Mouse (Mus musculus): ENCODE data around the gene Crebbp.
"Not testable (repeated sequence)": the region's sequence is repeated elsewhere in the genome, so short reads cannot be mapped to it uniquely, and the experiment has no call there.

Gene Crebbp

DNA sequence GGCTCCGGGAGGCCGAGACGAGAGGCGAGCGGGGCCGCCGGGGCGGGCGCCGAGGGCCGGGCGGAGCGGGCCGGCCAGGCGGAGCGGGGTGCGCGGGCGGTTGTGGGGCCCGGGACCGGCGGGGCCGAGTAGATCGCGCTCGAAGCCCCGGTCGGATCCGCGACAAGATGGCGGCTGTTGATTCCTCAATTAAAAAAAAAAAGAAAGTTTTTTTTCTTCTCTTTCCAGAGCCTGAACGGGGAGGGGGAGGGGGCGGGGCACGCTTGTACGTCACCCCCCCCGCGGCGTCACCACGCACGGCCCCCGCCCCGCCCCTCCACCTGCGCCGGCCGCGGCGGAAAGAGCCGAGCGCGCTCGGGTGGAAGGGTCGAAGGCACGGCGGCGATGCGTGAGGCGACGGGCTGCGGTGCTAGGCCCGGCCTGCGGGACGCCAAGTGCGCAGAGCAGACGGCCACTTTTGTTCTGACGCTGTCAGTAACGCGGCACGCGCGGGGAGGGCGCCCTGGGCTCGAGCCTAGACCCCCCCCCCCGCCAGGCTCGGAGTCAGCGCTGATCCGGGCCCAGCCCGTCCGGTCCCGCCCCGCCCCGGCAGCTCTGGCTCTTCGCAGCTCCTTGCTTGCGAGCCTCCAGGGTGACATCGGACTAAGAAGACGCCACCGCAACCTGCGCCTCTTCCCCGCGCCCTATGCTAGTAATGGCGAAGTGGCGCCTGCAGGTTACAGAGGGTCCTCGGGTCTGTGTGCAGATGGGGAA lies at the start of gene Crebbp:
Crebbp (minus strand) TSS at position 199 of the 753 bp plus-strand sequence.
- DNase-seq = peak; percentile 89

DNA sequence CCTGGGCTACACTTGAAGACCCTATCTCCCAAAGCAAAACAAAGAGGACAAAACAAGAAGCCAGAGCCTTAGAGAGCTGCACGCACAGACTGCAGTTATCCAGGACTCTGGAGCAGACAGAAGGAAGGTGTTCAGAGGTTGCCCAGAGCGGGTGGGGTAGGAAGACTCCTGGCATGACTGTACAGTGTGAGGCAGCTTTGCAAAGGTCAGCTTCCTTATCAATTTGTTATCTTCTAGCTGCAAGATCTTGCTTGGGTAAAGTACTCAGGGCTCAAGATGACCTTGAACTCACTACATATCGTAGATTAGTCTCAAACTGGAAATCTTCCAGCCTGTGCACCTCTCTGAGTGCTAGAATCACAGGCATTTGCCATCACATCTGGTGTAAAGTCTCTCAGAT lies 49.7 kb upstream of the Crebbp start:
- DNase-seq = no peak

DNA sequence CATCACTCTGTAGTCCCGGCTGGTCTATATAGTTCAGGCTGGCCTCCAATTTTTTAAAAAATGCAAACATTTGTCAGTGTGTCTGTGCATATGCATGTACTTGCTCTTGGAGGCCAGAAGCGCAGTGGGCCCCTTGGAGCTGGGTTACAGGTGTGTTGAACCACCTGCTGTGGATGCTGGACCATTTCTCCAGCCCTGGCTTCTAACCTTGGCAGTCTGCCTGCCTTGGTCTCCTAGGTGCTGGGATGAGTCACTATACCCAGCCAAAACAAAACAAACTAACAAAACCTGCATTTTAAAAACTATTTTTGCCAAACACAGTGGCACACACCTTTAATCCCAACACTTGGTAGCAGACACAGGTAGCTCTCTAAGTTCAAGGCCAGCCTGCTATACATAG lies 43.7 kb upstream of the Crebbp start:
- no peak for DNase-seq

DNA sequence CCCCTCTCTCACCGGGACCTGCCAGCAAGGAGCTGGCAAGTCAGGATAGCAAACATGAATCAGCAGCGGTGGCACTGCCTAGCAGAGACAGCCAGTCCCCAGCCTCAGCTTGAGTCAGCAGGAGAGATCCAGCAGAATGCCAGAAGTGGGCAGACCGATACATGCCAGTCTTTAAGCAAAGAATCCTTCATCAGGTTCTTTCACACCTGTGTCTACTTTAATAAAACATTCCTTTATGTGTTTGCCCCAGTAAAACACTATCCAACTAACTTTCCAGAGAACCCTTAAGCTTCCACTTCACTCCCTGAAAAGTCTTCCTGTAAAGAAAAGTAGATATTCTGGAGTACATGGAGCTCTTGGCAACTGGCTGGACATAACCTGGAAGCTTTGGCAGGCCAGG lies 35.0 kb upstream of the Crebbp start:
- no peak for DNase-seq

DNA sequence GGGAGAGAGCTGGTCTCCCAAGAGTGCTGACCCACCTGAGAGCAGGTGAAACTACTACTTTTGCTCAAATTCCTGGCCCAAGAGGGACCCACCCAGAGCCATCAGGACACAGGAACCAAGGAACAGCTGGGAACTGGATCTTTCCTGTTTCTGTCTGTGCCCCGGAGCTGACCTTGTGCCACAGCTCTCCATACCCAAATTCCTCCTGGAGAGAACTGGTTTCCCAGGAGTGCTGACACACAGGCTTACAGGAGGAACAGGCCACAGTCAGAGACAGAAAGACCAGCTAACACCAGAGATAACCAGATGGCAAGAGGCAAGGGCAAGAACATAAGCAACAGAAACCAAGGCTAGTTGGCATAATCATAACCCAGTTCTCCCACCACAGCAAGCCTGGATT lies 31.4 kb upstream of the Crebbp start:
- DNase-seq = not testable (repeated sequence)

DNA sequence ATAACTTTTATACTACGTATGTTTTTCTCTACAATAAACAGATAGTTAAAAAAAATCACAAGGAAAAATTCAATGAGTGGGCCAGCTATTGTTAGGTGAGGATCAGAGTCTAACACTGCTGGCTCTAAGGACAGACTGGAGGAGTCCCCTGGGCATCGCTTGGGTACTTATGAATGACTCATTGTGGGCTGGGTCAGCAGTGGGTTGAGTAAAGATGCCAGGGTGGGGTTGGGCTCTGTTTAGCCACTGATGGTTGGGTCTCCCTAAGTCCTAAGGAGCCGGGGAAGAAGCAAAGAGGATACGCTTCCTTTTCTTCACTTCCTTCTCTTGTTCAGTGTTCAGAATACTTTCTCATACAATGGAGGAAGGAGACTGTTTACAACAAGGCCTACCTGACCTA lies 22.3 kb upstream of the Crebbp start:
- DNase-seq = no peak

DNA sequence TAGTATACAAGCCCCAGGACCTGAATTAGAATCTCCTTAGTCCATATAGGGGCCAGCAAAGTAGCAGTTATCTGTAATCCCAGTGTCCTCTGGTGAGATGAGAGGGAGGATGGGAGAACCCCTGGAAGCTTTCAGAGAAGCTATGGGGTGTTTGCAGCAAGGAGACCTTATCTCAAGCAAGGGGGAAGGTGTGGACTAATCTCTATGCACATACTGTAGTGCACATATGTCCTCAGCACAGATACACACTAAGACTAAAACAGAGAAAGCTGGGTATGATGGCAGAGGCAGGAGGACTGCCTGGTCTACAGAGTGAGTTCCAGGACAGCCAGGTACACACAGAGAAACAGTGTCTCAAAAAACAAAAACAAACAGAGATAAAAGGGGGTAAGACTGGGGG lies 21.8 kb upstream of the Crebbp start:
- DNase-seq = no peak

DNA sequence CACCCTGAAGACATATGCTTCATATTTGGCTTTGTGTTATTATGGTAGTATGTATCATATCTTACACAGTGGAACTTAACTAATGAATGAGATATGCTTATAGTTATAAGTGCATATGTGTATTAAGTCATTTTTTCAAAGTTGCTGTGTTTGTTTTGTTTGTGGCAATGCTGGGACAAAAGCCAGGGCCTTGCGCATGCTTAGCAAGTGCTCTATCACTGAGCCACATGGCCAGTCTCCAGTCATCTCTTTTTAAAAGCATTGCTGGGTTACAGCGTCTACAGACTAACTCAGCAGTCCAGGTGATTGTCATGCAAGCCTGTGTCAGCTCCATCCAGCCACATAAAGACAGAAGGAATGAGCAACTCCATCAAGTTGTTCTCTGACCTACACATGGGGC lies 12.0 kb upstream of the Crebbp start:
- no peak for DNase-seq

DNA sequence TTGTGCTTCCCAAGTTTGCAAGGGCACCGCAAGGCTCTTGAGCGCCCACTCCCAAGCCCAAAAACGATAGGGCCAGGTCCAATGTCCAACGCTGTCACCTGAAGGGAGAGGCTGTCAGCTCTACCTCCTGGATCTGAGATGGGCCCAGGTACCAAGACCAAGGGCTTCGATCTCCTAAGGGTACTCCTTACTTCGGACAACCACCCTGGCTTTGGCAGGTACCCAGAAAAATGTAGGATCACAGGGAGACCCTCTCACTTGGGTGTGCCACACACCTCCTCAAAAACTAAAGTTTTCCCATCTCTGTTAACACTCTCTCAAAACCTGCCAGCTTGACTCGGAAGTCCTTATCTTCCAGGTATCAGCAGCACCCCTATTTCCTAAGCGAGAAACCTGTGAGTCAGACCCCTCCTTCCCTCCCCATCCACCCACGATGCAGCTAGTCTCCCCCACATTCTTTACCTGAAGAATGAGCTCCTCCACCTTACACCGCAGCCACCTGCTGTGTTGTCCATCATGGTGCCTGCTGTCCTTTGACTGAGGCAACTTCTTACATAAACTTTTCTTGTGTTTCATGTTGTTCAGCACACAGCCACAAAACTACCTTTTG lies 939 bp upstream of the Crebbp start:
- no peak for DNase-seq

DNA sequence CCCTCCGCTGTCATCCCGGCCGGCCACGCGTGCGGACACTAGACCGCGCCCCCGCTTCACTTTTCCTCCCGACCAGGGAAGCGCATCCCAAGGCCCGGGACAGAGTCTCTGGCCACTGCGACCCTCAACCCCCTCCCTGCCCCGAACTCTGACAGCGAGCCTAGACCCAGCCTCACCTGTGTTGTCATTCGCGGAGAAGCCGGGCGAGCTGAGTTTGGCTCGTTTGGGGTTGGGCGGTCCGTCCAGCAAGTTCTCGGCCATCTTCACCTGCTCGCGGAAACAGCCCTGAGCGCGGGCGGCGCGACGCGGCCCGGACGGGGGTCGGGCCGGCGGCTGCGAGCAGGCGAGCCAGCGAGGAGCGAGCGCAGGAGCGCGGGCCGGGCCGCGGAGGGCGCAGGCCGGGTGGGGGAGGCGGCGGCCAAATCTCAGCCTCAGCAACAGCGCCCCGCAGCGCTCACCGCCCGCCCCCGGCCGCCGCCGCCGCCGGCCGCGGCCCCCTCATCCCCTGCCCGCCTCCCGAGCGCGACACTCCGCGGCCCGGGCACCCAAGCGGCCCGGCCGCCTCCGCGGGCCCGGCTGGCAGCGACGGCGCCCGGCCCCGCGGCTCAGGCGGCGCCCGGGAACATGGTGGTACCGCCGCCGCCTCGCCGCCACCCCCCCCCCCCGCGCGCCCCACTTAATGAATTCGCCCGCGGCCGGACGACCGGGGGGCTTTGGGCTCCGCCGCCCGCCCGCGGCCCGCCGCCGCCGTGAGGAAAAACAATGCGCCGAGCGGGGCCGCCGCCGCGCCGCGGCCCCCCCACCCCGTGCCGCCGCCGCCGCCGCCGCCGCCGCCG lies 616 bp downstream of the Crebbp start:
- DNase-seq = peak; percentile 74

DNA sequence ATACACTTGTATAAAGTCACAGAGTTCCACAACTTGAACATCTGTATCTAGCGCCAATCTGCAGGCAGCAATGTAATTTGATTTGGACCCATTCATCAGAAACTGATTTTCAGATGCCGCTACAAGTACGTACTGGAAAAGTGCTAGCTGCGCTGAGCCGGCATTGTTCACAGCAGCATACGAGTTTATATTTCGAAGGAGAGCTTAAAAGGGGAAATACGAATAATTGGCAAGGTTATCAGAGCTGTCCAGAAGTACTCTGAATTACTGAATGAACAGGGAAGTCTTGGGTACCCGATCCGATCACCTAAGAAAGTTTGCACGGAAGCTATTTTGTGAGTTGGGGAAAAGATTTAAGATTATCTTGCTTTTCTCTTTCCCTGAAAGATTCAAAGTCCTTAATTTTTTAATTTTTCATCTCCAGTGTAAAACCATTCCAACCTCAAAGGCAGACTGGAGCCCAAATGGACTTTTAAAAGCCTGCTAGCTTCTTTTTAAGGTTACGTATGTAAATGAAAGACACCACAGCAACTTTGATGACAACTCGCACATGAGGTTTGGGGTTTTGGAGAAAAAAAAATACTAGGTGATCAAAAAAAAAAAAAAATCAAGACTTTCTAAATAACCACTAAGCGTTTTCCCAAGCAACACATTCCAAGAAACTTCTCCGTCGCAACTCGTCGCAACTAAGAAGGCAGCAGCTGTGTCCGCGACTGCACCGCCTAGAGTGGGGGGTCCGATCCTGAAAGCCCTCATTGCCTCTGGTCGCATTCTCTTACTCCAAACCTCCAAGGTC lies 1.4 kb downstream of the Crebbp start:
- DNase-seq = no peak

DNA sequence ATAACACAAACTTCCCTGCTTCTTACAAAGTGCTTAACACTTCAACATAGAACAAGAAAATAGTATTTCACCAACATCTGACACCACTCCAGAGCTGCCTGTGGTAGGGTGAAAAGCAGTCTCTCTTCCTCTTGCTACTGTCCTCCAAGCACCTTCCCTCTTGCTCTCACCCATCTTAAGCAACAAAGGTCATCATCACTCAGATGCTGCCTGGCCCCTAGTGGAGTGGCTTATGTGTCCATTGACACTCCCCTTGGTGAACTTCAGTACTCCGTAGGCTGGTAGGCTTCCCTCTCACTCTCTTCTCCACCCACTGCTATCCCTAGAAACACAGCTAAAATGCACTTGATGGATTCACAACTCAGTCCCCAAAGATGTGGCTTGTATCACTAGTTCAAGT lies 3.5 kb downstream of the Crebbp start:
- no peak for DNase-seq

DNA sequence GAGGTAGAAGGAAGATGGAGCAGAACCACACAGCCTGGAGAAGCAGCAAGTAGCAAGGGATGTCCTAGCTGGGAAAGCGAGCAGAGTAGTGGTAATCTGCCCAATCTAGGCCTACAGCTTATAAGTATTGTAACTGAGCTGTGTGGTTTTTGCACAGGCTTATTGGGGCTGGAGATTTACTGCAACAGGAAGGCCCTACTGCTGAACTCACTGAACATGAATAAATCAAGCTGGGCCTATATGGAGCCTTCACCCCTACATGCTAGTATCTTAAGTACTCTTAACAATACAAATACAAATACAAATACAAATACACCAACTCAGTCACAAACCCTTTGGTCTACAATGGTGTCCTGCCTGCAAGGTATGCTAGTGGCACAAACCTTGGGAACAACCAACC lies 10.2 kb downstream of the Crebbp start:
- no peak for DNase-seq

DNA sequence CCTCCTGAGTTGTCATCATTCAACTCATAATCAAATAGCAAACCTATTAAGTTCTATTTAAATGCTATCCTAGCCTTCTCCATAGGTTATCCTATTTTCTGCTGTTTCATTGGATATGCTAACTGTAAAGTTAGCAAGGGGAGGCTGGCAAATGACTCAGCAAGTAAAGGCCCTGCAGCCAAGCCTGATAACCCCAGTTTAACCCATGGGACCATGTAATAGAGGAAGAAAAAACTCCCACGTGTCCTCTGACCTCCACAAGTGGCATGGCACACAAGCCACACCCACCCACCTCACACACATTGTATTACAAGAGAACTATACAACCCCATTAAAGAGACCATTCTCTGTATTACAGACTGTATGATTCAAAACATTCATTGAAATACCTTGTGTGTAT lies 13.8 kb downstream of the Crebbp start:
- no peak for DNase-seq

DNA sequence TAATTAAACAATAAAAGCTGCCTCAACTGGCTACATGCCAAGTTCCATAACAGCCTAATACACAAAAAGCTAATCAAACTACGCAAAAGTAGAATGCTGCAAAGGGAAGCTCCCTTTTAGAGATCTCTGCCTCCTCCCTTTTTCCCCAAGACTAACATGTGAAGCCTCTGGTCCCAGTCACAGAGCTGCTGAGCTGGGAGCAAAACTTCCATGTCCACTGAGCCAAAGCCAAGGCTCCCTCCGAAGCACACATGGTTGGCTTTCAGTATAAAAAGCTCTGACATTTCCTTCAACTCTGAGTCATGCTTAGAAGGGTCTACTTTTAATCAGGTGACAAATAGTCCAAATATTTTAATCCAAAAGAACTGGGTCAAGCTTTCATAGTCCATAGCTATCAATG lies 14.2 kb downstream of the Crebbp start:
- no peak for DNase-seq

DNA sequence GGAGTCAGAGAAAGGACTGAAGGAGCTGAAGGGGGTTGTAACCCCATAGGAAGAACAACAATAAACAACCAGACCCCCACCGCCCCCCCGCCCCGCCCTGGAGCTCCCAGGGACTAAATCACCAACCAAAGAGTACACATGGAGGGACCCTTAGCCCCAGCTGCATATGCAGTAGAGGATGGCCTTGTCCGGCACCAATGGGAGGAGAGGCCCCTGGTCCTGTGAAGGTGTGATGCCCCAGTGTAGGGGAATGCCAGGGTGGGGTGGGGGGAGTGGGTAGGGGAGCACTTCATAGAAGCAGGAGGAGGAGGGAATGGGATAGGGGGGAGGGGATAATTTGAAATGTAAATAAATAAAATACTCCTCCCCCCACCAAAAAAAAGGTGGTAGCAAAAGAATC lies 15.8 kb downstream of the Crebbp start:
- no peak for DNase-seq

DNA sequence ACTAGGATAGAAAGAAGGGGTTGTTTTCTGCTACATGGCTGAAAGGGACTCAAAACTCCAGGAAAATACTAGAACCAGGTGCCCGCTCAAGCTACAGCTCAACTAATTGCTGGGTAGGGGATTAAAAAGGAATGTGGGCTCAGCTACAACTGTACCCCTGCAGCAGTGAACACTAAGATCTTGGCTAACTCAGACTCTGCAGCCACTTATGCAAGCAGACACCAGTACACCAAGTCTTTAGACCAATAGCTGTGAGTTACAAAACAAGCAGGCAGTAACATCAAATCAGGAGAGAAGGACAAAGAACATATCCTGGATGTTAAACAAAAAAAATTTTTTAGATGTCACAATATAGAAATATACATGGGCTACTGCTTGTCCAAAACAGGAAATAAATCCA lies 23.6 kb downstream of the Crebbp start:
- DNase-seq = no peak

DNA sequence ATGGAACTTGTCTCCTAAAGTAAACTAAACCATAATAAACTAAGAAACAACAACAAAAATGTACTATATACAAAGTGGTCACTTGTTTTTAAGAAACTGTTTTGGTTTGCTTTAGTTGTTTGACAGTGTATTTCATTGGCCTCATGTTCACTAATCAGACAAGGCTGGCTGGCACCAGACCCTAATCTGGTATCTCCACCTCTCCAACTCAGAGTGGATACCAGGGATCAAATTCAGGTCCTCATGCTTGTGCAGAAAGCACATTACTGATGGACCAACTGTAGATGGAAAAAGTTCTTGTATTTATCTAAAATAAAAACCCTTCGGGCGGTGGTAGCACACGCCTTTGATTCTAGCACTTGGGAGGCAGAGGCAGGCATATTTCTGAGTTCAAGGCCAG lies 38.7 kb downstream of the Crebbp start:
- DNase-seq = no peak

DNA sequence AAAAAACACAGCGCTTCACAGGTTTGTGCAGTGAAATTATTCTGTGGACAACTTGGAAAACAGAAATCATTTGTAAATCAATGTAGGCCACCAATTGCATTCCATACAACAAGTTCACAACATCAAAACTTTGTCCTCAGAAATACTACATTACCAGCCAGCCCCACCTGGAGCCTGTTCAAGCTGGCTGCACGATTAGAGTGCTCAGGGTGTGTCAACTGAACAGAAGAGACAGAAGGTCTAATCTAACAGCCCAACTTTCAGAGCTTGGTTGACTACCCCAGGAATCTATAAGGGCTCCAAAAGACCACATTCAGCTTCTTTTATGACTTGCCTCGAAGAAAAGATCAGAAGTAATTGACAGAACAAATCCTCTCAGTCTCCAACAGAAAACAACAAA lies 44.3 kb downstream of the Crebbp start:
- DNase-seq = no peak

DNA sequence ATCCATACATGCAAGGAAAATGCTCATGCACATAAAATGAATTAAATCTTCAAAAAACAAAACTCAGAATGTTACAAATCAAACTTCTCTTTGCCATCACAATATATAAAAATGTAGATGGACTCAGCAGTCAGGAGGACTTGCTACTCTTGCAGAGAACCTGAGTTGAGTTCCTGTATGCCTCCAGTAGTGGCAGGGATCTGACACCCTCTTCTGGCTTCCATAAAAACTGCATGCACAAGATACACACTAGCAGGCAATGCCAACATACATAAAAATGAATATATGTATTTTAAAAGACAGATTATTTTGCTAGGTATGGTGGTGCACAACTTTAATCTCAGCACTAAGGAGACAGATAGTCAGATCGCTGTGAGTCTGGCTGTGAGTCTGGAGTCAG lies 45.3 kb downstream of the Crebbp start:
- DNase-seq = no peak

DNA sequence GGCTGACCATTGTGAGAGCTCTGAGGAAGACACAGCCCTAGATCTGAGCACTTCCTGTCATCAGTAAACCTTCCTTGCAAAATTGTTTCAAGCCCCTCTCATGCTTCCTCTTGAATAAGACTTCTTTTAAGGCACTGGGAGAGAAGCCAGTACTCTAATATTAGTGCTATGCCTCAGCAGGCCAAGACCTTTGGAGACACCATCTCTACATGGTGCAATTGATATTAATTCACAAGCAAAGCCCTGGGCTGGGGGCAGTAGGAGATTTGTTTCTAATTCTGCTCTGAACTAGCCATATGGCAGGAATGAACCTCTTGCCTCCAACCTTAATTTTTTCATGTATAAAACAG lies 52.9 kb downstream of the Crebbp start:
- DNase-seq = no peak

DNA sequence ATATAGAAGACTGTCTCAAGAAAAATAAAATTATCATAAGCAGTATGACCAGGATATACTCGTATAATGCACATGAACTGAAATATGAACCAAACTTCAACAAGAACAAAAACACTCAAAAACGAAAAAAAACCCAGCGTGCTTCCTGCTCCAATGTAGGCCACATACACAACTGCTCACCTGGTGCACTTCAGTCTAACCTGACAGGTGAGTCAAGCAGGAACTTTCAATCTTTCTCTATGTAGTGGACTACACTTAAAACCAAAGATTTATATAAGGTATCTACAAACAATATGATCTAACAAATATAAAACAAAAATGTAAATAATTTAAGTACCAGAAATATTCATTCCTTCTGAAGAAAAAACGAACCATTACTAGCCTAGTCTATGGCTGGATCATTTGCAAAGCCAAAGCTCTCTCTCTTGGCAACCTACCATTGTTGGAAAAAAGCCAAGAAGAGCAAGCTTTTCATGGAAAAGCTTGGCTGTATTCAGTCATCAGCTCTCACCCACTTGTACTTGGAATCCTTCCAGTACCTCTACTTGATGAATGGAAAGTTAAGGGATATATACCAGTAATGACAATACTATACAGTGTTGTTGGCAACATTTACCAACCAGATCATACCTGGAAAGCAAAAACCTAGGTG lies 53.4 kb downstream of the Crebbp start:
- DNase-seq = peak; percentile 58

DNA sequence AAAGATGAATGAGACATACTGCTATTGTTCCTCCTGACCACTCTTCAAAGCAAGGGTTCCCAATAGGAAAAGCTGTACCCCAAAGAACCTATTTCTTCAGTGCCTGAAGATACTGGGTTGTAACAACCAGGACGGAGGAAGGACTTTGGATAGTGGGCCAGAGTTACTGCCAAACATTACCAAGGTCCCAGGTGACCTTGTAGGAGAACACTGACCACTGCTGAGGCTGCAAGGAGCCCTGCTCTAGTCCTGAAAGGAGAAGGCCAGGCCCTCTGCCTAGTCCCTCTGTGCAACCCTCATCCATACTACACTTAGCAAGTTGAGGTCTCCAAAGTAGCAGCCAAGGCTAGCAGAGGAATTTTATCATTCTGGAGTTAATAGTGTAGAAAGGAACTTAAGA lies 60.7 kb downstream of the Crebbp start:
- DNase-seq = no peak
